Mouse (Mus musculus) hindbrain, embryonic 14.5 days (tissue): ENCODE results near the gene Gm10073. TPM values are rescaled to one million over a fixed set of nuclear protein-coding genes. Genes with fewer than 3 reads are reported as not detected.

ENCODE experiments used
- ATAC-seq: fragments of 200-750 bp; cut with Nextera tagmentation; 2 replicates; pipeline ENCODE4 v1.8.0; 2017; ENCODE audit warnings: moderate number of reproducible peaks, mild to moderate bottlenecking, moderate TSS enrichment, moderate library complexity; ENCODE audit not compliant: low FRiP score
- DNase-seq: peaks from one replicate; pipeline ENCODE4 v3.0.0-alpha.2; 2015; ENCODE audit warnings: low spot score
- H3K27ac ChIP-seq: fragments of 300-500 bp; sonication (generic); 2 replicates; pipeline ENCODE4 v1.5.1; 2014; ENCODE audit warnings: mild to moderate bottlenecking, moderate library complexity
- H3K27me3 ChIP-seq: fragments of 300-500 bp; sonication (generic); 2 replicates; pipeline ENCODE4 v1.6.1; 2014; ENCODE audit warnings: mild to moderate bottlenecking, low read length, mixed read lengths; ENCODE audit not compliant: control insufficient read depth, insufficient read depth
- H3K36me3 ChIP-seq: fragments of 300-500 bp; sonication (generic); replicated peaks from 2 replicates; pipeline ENCODE4 v1.6.1; 2014; ENCODE audit not compliant: control insufficient read depth, insufficient read depth
- H3K4me1 ChIP-seq: fragments of 300-500 bp; sonication (generic); replicated peaks from 2 replicates; pipeline ENCODE4 v1.6.1; 2014; ENCODE audit warnings: antibody characterized with exemption, low read length, mixed read lengths; ENCODE audit not compliant: control insufficient read depth, insufficient read depth
- H3K4me2 ChIP-seq: fragments of 300-500 bp; sonication (generic); replicated peaks from 2 replicates; pipeline ENCODE4 v1.6.1; 2014; ENCODE audit warnings: mild to moderate bottlenecking, moderate library complexity
- H3K4me3 ChIP-seq: fragments of 300-500 bp; sonication (generic); replicated peaks from 2 replicates; pipeline ENCODE4 v1.5.1; 2014; ENCODE audit warnings: mild to moderate bottlenecking, low read length
- H3K9ac ChIP-seq: fragments of 300-500 bp; sonication (generic); 2 replicates; pipeline ENCODE4 v1.6.1; 2014
- H3K9me3 ChIP-seq: fragments of 300-500 bp; sonication (generic); 2 replicates; pipeline ENCODE4 v1.6.1; 2016; ENCODE audit warnings: low read length; ENCODE audit not compliant: control insufficient read depth
- whole genome bisulfite sequencing: fragments of 180-500 bp; shearing (Covaris S2); extraction: QIAGEN DNeasy Blood & Tissue Kit; methylation state at CpG from one replicate; pipeline ENCODE4 v1.1.7; 2014; 5-methylcytosine and 5-hydroxymethylcytosine counted together
- polyA plus RNA-seq: library from polyadenylated mRNA; unstranded; fragments of >200 nt; fragmentation: Nextera tagmentation; extraction: Ambion mirVana; gene quantifications from 2 replicates; pipeline ENCODE4 v1.2.1, GENCODE M21; 2014

Gene Gm10073
- polyA plus RNA-seq, 1 experiment from 2014 or later: 7.5 TPM

GRCm38 (mm10) chr8:106528596-106529249 lies 44.5 kb downstream of the Gm10073 start:
- H3K9me3 ChIP-seq: no peaks in the 10 kb centered on the region
- DNase-seq (no peak), ATAC-seq (no peak)
- no peak overlapping the region for H3K27ac ChIP-seq
- no peak overlapping the region for H3K4me3 ChIP-seq
- no peak overlapping the region for H3K4me2 ChIP-seq
- no peaks in the 10 kb centered on the region for H3K27me3 ChIP-seq
- no peak overlapping the region for H3K9ac ChIP-seq
- H3K36me3 ChIP-seq: no peaks in the 10 kb centered on the region
- 87% methylated on average over 9 of the region's 9 CpGs for WGBS
- no peaks in the 10 kb centered on the region for H3K4me1 ChIP-seq

- Histone ChIP-seq H3K9ac (no peak overlapping the region), H3K4me3 (no peak overlapping the region), H3K4me1 (no peaks in the 10 kb centered on the region), H3K27ac (no peak overlapping the region), H3K27me3 (no peaks in the 10 kb centered on the region), H3K9me3 (no peaks in the 10 kb centered on the region), H3K4me2 (no peak overlapping the region), H3K36me3 (no peaks in the 10 kb centered on the region)
- WGBS: 91% methylated on average over 9 of the region's 9 CpGs
- no peak for DNase-seq
- no peak for ATAC-seq
Observed at GRCm38 (mm10) chr8:106527241-106528036, 45.8 kb downstream of the Gm10073 start.

DNA sequence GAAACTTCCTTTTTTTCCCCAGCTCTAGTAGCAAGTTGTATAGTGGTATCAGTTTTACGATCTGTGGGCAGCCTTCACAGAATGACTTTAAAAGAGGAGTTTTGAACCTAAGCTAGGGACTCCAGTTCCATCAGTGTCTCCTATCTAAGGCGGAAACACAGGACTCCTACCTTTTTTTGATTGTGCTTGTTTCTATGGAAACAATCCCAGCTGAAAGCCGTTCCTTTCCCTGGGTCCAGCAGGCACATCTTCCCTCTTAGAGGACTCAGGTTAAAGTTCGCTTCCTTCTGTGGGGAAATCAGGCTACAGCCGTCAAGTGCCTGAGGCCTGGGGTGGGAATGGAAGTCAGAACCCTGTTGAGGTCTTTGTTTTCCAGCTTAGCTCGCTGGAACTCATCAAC lies 46.5 kb downstream of the Gm10073 start:
- Histone ChIP-seq H3K9me3 (no peaks in the 10 kb centered on the region), H3K27me3 (no peaks in the 10 kb centered on the region), H3K36me3 (no peaks in the 10 kb centered on the region), H3K4me2 (no peak overlapping the region), H3K27ac (no peak overlapping the region), H3K4me1 (no peaks in the 10 kb centered on the region), H3K9ac (no peak overlapping the region), H3K4me3 (no peak overlapping the region)
- 64% methylated on average over 6 of the region's 6 CpGs for WGBS
- DNase-seq (no peak), ATAC-seq (no peak)

Other genes with a start within 250 kb of the Gm10073 start
- 46.7 and 47.1 TPM in 2 replicates for gene Smpd3, start 235.5 kb downstream of the Gm10073 start, polyA plus RNA-seq
- gene Zfp90, start 158.1 kb downstream of the Gm10073 start, polyA plus RNA-seq: 40.3 and 41.7 TPM in 2 replicates
- gene 6030452D12Rik, start 72.9 kb downstream of the Gm10073 start, polyA plus RNA-seq: not detected in 2 replicates
- gene Cdh3, start 62.6 kb downstream of the Gm10073 start, polyA plus RNA-seq: 3.8 and 4.1 TPM in 2 replicates
- 1.5 and 2.6 TPM in 2 replicates for gene Cdh1, start 29.9 kb upstream of the Gm10073 start, polyA plus RNA-seq
- 4.7 and 5.5 TPM in 2 replicates for gene Tango6, start 109.6 kb upstream of the Gm10073 start, polyA plus RNA-seq